37 mouse cellular contexts compared by ENCODE assay signal in the genomic region with DNA sequence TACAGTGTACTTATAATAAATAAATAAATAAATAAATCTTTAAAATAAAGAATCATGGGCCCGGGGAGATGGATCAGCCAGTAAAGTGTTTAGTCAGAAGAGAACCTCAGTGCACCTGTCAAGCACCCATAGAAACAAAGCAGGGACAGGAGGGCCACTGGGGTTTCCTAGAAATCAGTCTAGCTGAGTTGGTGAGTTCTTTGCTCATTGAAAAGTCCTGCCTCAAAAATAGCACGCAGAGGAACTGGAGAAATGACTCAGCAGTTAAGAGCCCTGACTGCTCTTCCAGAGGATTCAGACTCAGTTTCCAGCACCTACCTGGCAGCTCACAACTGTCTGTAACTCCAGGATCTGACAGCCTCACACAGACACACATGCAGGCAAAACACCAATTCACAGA. TPM values are rescaled to one million over a fixed set of nuclear protein-coding genes. Genes with fewer than 3 reads are reported as not detected.
A peak's percentile ranks its signal among the peaks of the same experiment; 100 is the strongest.
DNase-seq lines count a peak whose midpoint lies in the region; ATAC-seq and TF ChIP-seq lines count a peak whose summit lies in the region.
"Had no signal": no experiment of that assay in that cellular context is flagged by ENCODE, and none has a peak within 500 bp of the region (broad histone marks: within the 10 kb centered on the region; RNA-seq: fewer than 3 reads in every experiment).

No protein-coding gene starts in this region.

- no peak for TF ChIP-seq RAD21 in CH12.LX (IDR thresholded peaks at IDR 0.05; ENCODE audit: low read depth, low read length)

- peak overlapping the region; percentile 5; the same call in 1 of the 2 replicates for H3K4me2 ChIP-seq in heart, embryonic 11.5 days
- H3K4me2 ChIP-seq in CH12.LX (ENCODE audit: insufficient read depth, low read depth, poor library complexity, severe bottlenecking) = peak overlapping the region; percentile 36; the same call in 1 of the 2 replicates
- H3K4me2 ChIP-seq in heart, embryonic 16.5 days (ENCODE audit: low read depth, low read length) = peak overlapping the region; percentile 64
- no peak overlapping the region for H3K4me2 ChIP-seq in forebrain, embryonic 12.5 days
- H3K4me2 ChIP-seq: hindbrain, embryonic 13.5 days; lung, embryonic 14.5 days; midbrain, embryonic 15.5 days had no signal

- no peaks in the 10 kb centered on the region for H3K36me3 ChIP-seq in heart, embryonic 11.5 days (ENCODE audit: control insufficient read depth, insufficient read depth, low read length)
- H3K36me3 ChIP-seq in CH12.LX (replicated peaks in 1 of 2; ENCODE audit: control insufficient read depth in 1 of 2, insufficient read depth in 1 of 2, low read length in 1 of 2) = no peaks in the 10 kb centered on the region
- no peaks in the 10 kb centered on the region for H3K36me3 ChIP-seq in ES-E14 (ENCODE audit: control insufficient read depth, insufficient read depth, low read length, poor library complexity, severe bottlenecking)
- peaks cover 7% of the 10 kb centered on the region; the same call in 1 of the 2 replicates for H3K36me3 ChIP-seq in heart, embryonic 16.5 days (ENCODE audit: control insufficient read depth, insufficient read depth)
- H3K36me3 ChIP-seq in forebrain, embryonic 12.5 days (replicated peaks) = no peaks in the 10 kb centered on the region
- H3K36me3 ChIP-seq: G1E; hindbrain, embryonic 13.5 days; midbrain, embryonic 10.5 days; midbrain, embryonic 15.5 days had no signal

- DNase-seq in heart, adult 9 months (ENCODE audit: low spot score in 2 of 2) = no peak
- no peak for DNase-seq in CH12.LX (ENCODE audit: extremely low read depth)
- DNase-seq in ES-E14 (ENCODE audit: low read depth, low spot score) = no peak
- no peak for DNase-seq in layer of hippocampus, adult 9-10 months (ENCODE audit: low spot score)
- DNase-seq: adrenal gland, postnatal 25 days; B cell, adult 2 months; cerebellum, adult 2 months; cerebellum, postnatal 14 days; forebrain, postnatal 0 days; gastrocnemius, postnatal 25 days; kidney, adult 8-10 months; kidney, postnatal 4 days; liver; lung, embryonic 14.5 days; lung, postnatal 14 days; thymus, postnatal 4 days had no signal

- H3K4me3 ChIP-seq in heart, embryonic 11.5 days (ENCODE audit: low read depth, low read length) = no peak overlapping the region
- H3K4me3 ChIP-seq in CH12.LX (replicated peaks in 1 of 3; ENCODE audit: low read depth in 2 of 3, low read length in 2 of 3, poor library complexity in 1 of 3) (no peak overlapping the region), ES-E14 (ENCODE audit: insufficient read depth in 1 of 2, low read depth in 1 of 2, low read length in 2 of 2, poor library complexity in 1 of 2, severe bottlenecking in 1 of 2) (no peak overlapping the region)
- H3K4me3 ChIP-seq in heart, embryonic 16.5 days (ENCODE audit: low read length) = no peak overlapping the region
- H3K4me3 ChIP-seq in forebrain, embryonic 12.5 days (replicated peaks) = no peak overlapping the region
- H3K4me3 ChIP-seq: erythroblast, embryonic 14.5 days; hindbrain, embryonic 13.5 days; midbrain, embryonic 10.5 days; midbrain, embryonic 15.5 days had no signal

- no peaks in the 10 kb centered on the region for H3K79me2 ChIP-seq in CH12.LX (replicated peaks; ENCODE audit: control insufficient read depth, extremely low read depth, insufficient read depth, poor library complexity, severe bottlenecking)

- peaks cover 4% of the 10 kb centered on the region for H3K4me1 ChIP-seq in heart, embryonic 11.5 days (ENCODE audit: control insufficient read depth, insufficient read depth, low read length)
- H3K4me1 ChIP-seq in CH12.LX (ENCODE audit: control insufficient read depth in 1 of 2, insufficient read depth in 2 of 2) = peaks cover 13 to 14% of the 10 kb centered on the region in 2 experiments; a peak in 3 of 4 replicates
- peaks cover 0 to 2% of the 10 kb centered on the region in 2 experiments; a peak in 1 of 4 replicates for H3K4me1 ChIP-seq in ES-E14 (ENCODE audit: control insufficient read depth in 2 of 2, insufficient read depth in 2 of 2, low read length in 2 of 2, poor library complexity in 1 of 2)
- H3K4me1 ChIP-seq in heart, embryonic 16.5 days (ENCODE audit: control insufficient read depth, insufficient read depth, low read length) = peaks cover 37% of the 10 kb centered on the region
- no peaks in the 10 kb centered on the region for H3K4me1 ChIP-seq in forebrain, embryonic 12.5 days
- H3K4me1 ChIP-seq: hindbrain, embryonic 13.5 days; midbrain, embryonic 10.5 days; midbrain, embryonic 15.5 days had no signal

- H3K9me3 ChIP-seq in heart, embryonic 11.5 days (replicated peaks; ENCODE audit: control insufficient read depth, low read length) = no peaks in the 10 kb centered on the region
- H3K9me3 ChIP-seq in CH12.LX (replicated peaks; ENCODE audit: low read length) (no peaks in the 10 kb centered on the region), ES-E14 (ENCODE audit: control insufficient read depth, insufficient read depth, low read depth, low read length) (no peaks in the 10 kb centered on the region)
- H3K9me3 ChIP-seq in heart, embryonic 16.5 days (replicated peaks; ENCODE audit: control insufficient read depth, low read length) = no peaks in the 10 kb centered on the region
- H3K9me3 ChIP-seq in forebrain, embryonic 12.5 days = no peaks in the 10 kb centered on the region
- H3K9me3 ChIP-seq: G1E; hindbrain, embryonic 13.5 days; midbrain, embryonic 10.5 days; midbrain, embryonic 15.5 days had no signal

- dilution Hi-C loops in CH12.LX (cut with MboI; ENCODE audit: extremely low pct_ligation_motif_present, extremely low pct_unique_long_range_greater_than_20kb, low sequenced_read_pairs) = no loop called here

- no peak for ATAC-seq in heart, embryonic 11.5 days (replicated peaks; ENCODE audit: insufficient number of reproducible peaks, low FRiP score, low TSS enrichment)
- ATAC-seq in heart, embryonic 16.5 days (replicated peaks; ENCODE audit: extremely low read depth, insufficient read depth, low FRiP score) = no peak
- ATAC-seq in forebrain, embryonic 12.5 days (ENCODE audit: low FRiP score) = no peak
- ATAC-seq: forebrain, postnatal 0 days; intestine, embryonic 16.5 days; midbrain, embryonic 15.5 days had no signal

- in situ Hi-C loops in CH12.LX (cut with MboI; ENCODE audit: low pct_ligation_motif_present, low pct_unique_long_range_greater_than_20kb, low sequenced_read_pairs) (no loop called here), ES-E14 (cut with MboI; ENCODE audit: low sequenced_read_pairs in 2 of 2, unreplicated experiment in 2 of 2) (no loop called here)

- H3K27ac ChIP-seq in heart, embryonic 11.5 days (ENCODE audit: low read depth, low read length) = no peak overlapping the region
- H3K27ac ChIP-seq in CH12.LX (ENCODE audit: insufficient read depth, low read depth) = no peak overlapping the region
- no peak overlapping the region for H3K27ac ChIP-seq in ES-E14 (ENCODE audit: insufficient read depth, low read depth, low read length, poor library complexity, severe bottlenecking)
- H3K27ac ChIP-seq in heart, embryonic 16.5 days (ENCODE audit: low read length) = peak overlapping the region; percentile 18; the same call in 1 of the 2 replicates
- no peak overlapping the region for H3K27ac ChIP-seq in forebrain, embryonic 12.5 days
- H3K27ac ChIP-seq: hindbrain, embryonic 13.5 days; kidney, postnatal 0 days; liver, embryonic 14.5 days; midbrain, embryonic 10.5 days; midbrain, embryonic 15.5 days; stomach, postnatal 0 days had no signal

- WGBS in heart, embryonic 11.5 days (ENCODE audit: insufficient replicate concordance) = 54% methylated on average over 2 of the region's 2 CpGs
- 35% methylated on average over 2 of the region's 2 CpGs for WGBS in heart, embryonic 16.5 days
- 86% methylated on average over 2 of the region's 2 CpGs for WGBS in forebrain, embryonic 12.5 days

- TF ChIP-seq POLR2A in CH12.LX (IDR thresholded peaks at IDR 0.05; ENCODE audit: low read depth, low read length) = no peak

- TF ChIP-seq EP300 in CH12.LX (IDR thresholded peaks at IDR 0.05; ENCODE audit: low read length) = peak; percentile 69

- H3K27me3 ChIP-seq in heart, embryonic 11.5 days (ENCODE audit: control insufficient read depth, insufficient read depth, low read length) = no peaks in the 10 kb centered on the region
- H3K27me3 ChIP-seq in CH12.LX (replicated peaks) = no peaks in the 10 kb centered on the region
- no peaks in the 10 kb centered on the region for H3K27me3 ChIP-seq in heart, embryonic 16.5 days (ENCODE audit: control insufficient read depth, insufficient read depth, low read length)
- H3K27me3 ChIP-seq in forebrain, embryonic 12.5 days = no peaks in the 10 kb centered on the region
- H3K27me3 ChIP-seq: hindbrain, embryonic 13.5 days; midbrain, embryonic 15.5 days had no signal

- no peak for TF ChIP-seq CTCF in CH12.LX (conservative IDR thresholded peaks at IDR 0.05 in 1 of 2, IDR thresholded peaks at IDR 0.05 in 1 of 2; ENCODE audit: low read depth in 2 of 2, low read length in 2 of 2)

- no peak overlapping the region for H3K9ac ChIP-seq in heart, embryonic 11.5 days (ENCODE audit: low read depth, low read length)
- H3K9ac ChIP-seq in CH12.LX (ENCODE audit: insufficient read depth, low read depth) (no peak overlapping the region), ES-E14 (ENCODE audit: insufficient read depth, low read depth, low read length, poor library complexity, severe bottlenecking) (no peak overlapping the region)
- 0 out of 2 replicates have a peak overlapping the region, but pooled peaks have one; percentile 5 for H3K9ac ChIP-seq in heart, embryonic 16.5 days (ENCODE audit: low read length)
- H3K9ac ChIP-seq in forebrain, embryonic 12.5 days = no peak overlapping the region
- H3K9ac ChIP-seq: forebrain, postnatal 0 days; hindbrain, embryonic 13.5 days; liver, embryonic 14.5 days; lung, embryonic 14.5 days; midbrain, embryonic 15.5 days had no signal

TF ChIP-seq in ES-E14, 5 proteins besides CTCF, POLR2A, EP300 and RAD21 (continues in another document):
- TF ChIP-seq CHD2 (IDR thresholded peaks at IDR 0.05; ENCODE audit: low read depth, low read length) = no peak
- TF ChIP-seq ZNF384 (IDR thresholded peaks at IDR 0.05; ENCODE audit: low read depth, low read length) = no peak

RNA-seq across cellular contexts. Expression of a gene that starts 12.9 kb away (rescaled TPM):
- 60.2 and 65.1 TPM in 2 replicates for polyA plus RNA-seq in heart, embryonic 11.5 days (2014; fragmentation: Nextera tagmentation; extraction: Ambion mirVana)
- total RNA-seq in CH12.LX (2012; rRNA removed) (16.7 and 18.7 TPM in 2 replicates), CH12.LX (2014; rRNA removed) (40.2 and 42.0 TPM in 2 replicates), ES-E14 (2012; rRNA removed) (13.2 and 19.2 TPM in 2 replicates)
- polyA plus RNA-seq in CH12.LX (2012; ENCODE audit: insufficient read length, low read depth) = 23.6 and 28.2 TPM in 2 replicates
- 61.5 and 69.2 TPM in 2 replicates for polyA plus RNA-seq in heart, embryonic 16.5 days (2015; fragmentation: Nextera tagmentation; extraction: Ambion mirVana)
- 27.3 and 27.9 TPM in 2 replicates for polyA plus RNA-seq in forebrain, embryonic 12.5 days (2016; fragmentation: Nextera tagmentation; extraction: Ambion mirVana)

RNA-seq across cellular contexts. Expression of a gene that starts 58.9 kb away (rescaled TPM):
- 1.4 TPM in 1 of 2 replicates, not detected in the other for polyA plus RNA-seq in heart, embryonic 11.5 days (2014; fragmentation: Nextera tagmentation; extraction: Ambion mirVana)
- total RNA-seq in CH12.LX (2012; rRNA removed) (not detected in 2 replicates), CH12.LX (2014; rRNA removed) (not detected in 2 replicates), ES-E14 (2012; rRNA removed) (not detected in 2 replicates)
- polyA plus RNA-seq in CH12.LX (2012; ENCODE audit: insufficient read length, low read depth) = not detected in 2 replicates
- 0.49 and 1.8 TPM in 2 replicates for polyA plus RNA-seq in heart, embryonic 16.5 days (2015; fragmentation: Nextera tagmentation; extraction: Ambion mirVana)
- polyA plus RNA-seq in forebrain, embryonic 12.5 days (2016; fragmentation: Nextera tagmentation; extraction: Ambion mirVana) = not detected in 2 replicates
- total RNA-seq: adrenal gland, postnatal 25 days; forebrain, postnatal 0 days; G1E; gastrocnemius, postnatal 25 days; heart, adult 18-20 months; layer of hippocampus, adult 8-10 months; left cerebral cortex, adult 18-20 months; left cerebral cortex, postnatal 14 days; neutrophil, adult 5-6 weeks had no signal
- polyA plus RNA-seq: cerebellum, adult 2 months; cortical plate, adult 2 months; embryonic facial prominence, embryonic 14.5 days; forebrain, embryonic 11.5 days; forebrain, postnatal 0 days; G1E; hindbrain, embryonic 13.5 days; lung, embryonic 14.5 days; midbrain, embryonic 10.5 days; neural tube, embryonic 11.5 days had no signal
